Mouse (Mus musculus) stomach, postnatal 0 days (tissue): ENCODE results near the gene Kmt5a. TPM values are rescaled to one million over a fixed set of nuclear protein-coding genes. Genes with fewer than 3 reads are reported as not detected.

Experiments used
- ATAC-seq: fragments of 200-750 bp; cut with Nextera tagmentation; 2 replicates; pipeline ENCODE4 v1.8.0; 2017; ENCODE audit not compliant: low FRiP score, low TSS enrichment
- DNase-seq: peaks from one replicate; pipeline ENCODE4 v3.0.0-alpha.2; 2016; ENCODE audit warnings: low spot score
- H3K27ac ChIP-seq: fragments of 300-500 bp; sonication (generic); replicated peaks from 2 replicates; pipeline ENCODE4 v1.5.1; 2014; ENCODE audit warnings: mild to moderate bottlenecking, control low read depth
- H3K27me3 ChIP-seq: fragments of 300-500 bp; sonication (generic); 2 replicates; pipeline ENCODE4 v1.6.1; 2014; ENCODE audit warnings: low read length; ENCODE audit not compliant: control insufficient read depth, insufficient read depth
- H3K36me3 ChIP-seq: fragments of 300-500 bp; sonication (generic); 2 replicates; pipeline ENCODE4 v1.6.1; 2014; ENCODE audit warnings: low read length, mixed read lengths; ENCODE audit not compliant: control insufficient read depth, insufficient read depth
- H3K4me1 ChIP-seq: fragments of 300-500 bp; sonication (generic); replicated peaks from 2 replicates; pipeline ENCODE4 v1.6.1; 2014; ENCODE audit warnings: antibody characterized with exemption; ENCODE audit not compliant: control insufficient read depth, insufficient read depth
- H3K4me2 ChIP-seq: fragments of 300-500 bp; sonication (generic); replicated peaks from 2 replicates; pipeline ENCODE4 v1.6.1; 2014; ENCODE audit warnings: low read depth, mild to moderate bottlenecking, control low read depth, moderate library complexity
- H3K4me3 ChIP-seq: fragments of 300-500 bp; sonication (generic); 2 replicates; pipeline ENCODE4 v1.5.1; 2014; ENCODE audit warnings: low read depth, low read length, control low read depth
- H3K9ac ChIP-seq: fragments of 300-500 bp; sonication (generic); 2 replicates; pipeline ENCODE4 v1.6.1; 2014; ENCODE audit warnings: mild to moderate bottlenecking, low read length, control low read depth, mixed read lengths
- H3K9me3 ChIP-seq: fragments of 300-500 bp; sonication (generic); 2 replicates; pipeline ENCODE4 v1.6.1; 2016; ENCODE audit warnings: low read length; ENCODE audit not compliant: control insufficient read depth
- CTCF ChIP-seq: IDR thresholded peaks from 2 replicates; pipeline ENCODE4 v1.5.1; 2016; ENCODE audit warnings: antibody characterized with exemption, low read depth, mild to moderate bottlenecking, moderate library complexity
- EP300 ChIP-seq: optimal IDR thresholded peaks from 2 replicates; pipeline ENCODE3; 2016; ENCODE audit warnings: antibody characterized with exemption
- WGBS: fragments of 180-500 bp; shearing (Covaris S2); extraction: QIAGEN DNeasy Blood & Tissue Kit; methylation state at CpG from one replicate; pipeline ENCODE4 v1.1.7; 2014; 5-methylcytosine and 5-hydroxymethylcytosine counted together
- polyA plus RNA-seq: library from polyadenylated mRNA; unstranded; fragments of >200 nt; fragmentation: Nextera tagmentation; extraction: Ambion mirVana; gene quantifications from 2 replicates; pipeline ENCODE4 v1.2.1, GENCODE M21; 2015

The Kmt5a gene
- polyA plus RNA-seq, 1 experiment from 2014 or later, result 64.1 TPM

- Histone ChIP-seq H3K36me3 (peaks cover 12% of the 10 kb centered on the region; the same call in 1 of the 2 replicates), H3K4me1 (no peaks in the 10 kb centered on the region), H3K27me3 (no peaks in the 10 kb centered on the region), H3K9me3 (no peaks in the 10 kb centered on the region), H3K27ac (peak overlapping the region; percentile 81), H3K4me2 (peak overlapping the region; percentile 23), H3K9ac (peak overlapping the region; percentile 41), H3K4me3 (no peak overlapping the region)
- DNase-seq (no peak), ATAC-seq (no peak)
- 56% methylated on average over 7 of the region's 7 CpGs for WGBS
- TF ChIP-seq EP300 (no peak), CTCF (no peak)
Measured at GRCm38 (mm10) chr5:124450051-124450450, 10.3 kb downstream of the Kmt5a start.

DNA sequence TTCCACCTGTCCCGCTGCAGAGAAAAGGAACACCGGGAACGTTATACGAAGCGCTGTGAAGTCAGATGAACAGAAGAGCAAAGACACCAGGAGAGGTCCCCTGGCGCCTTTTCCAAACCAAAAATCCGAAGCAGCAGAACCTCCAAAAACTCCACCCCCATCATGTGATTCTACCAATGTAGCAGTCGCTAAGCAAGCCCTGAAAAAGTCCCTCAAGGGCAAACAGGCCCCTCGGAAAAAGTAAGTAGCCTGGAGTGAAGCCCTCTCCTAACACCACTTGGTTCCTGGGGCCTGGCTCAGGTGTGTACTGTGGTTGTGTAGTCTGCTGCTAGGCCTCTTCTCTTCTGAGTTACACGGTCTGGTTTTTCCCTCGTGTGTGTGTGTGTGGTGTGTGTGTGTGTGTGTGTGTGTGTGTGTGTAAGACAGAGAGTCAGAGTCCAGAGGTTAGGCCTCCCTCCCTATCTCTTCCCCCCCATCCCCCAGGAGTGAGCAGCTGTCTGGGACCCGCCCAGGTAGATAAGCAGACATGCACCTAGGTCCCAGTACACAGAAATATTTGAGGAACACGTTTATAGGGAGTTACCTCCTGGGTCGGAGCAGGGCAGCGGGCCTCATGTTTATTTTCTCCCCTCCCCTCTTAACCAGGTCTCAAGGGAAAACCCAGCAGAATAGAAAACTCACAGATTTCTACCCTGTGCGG lies 11.1 kb downstream of the Kmt5a start:
- peak overlapping the region; percentile 81 for H3K27ac ChIP-seq
- no peaks in the 10 kb centered on the region for H3K27me3 ChIP-seq
- TF ChIP-seq EP300 (no peak), CTCF (no peak)
- DNase-seq, result peak; percentile 77
- peak; percentile 63 for ATAC-seq
- peaks cover 12% of the 10 kb centered on the region; the same call in 1 of the 2 replicates for H3K36me3 ChIP-seq
- 62% methylated on average over 16 of the region's 16 CpGs for WGBS
- no peaks in the 10 kb centered on the region for H3K4me1 ChIP-seq
- H3K4me3 ChIP-seq, result no peak overlapping the region; the same call in 1 of the 2 replicates
- H3K4me2 ChIP-seq, result no peak overlapping the region
- peak overlapping the region; percentile 35; the same call in 1 of the 2 replicates for H3K9ac ChIP-seq
- H3K9me3 ChIP-seq, result no peaks in the 10 kb centered on the region

GRCm38 (mm10) chr5:124452494-124453228 lies 12.9 kb downstream of the Kmt5a start:
- 73% methylated on average over 15 of the region's 15 CpGs for WGBS
- no peak for DNase-seq
- ATAC-seq, result no peak
- no peaks in the 10 kb centered on the region for H3K9me3 ChIP-seq
- no peak overlapping the region for H3K4me3 ChIP-seq
- no peaks in the 10 kb centered on the region for H3K27me3 ChIP-seq
- H3K4me1 ChIP-seq, result no peaks in the 10 kb centered on the region
- peak overlapping the region; percentile 48; the same call in 1 of the 2 replicates for H3K9ac ChIP-seq
- no peak for TF ChIP-seq EP300
- no peak for TF ChIP-seq CTCF
- no peak overlapping the region; the same call in 1 of the 2 replicates for H3K4me2 ChIP-seq
- H3K36me3 ChIP-seq, result peaks cover 21% of the 10 kb centered on the region
- H3K27ac ChIP-seq, result peak overlapping the region; percentile 69

- Histone ChIP-seq H3K4me3 (no peak overlapping the region), H3K27me3 (no peaks in the 10 kb centered on the region), H3K27ac (peak overlapping the region; percentile 69), H3K36me3 (peaks cover 24% of the 10 kb centered on the region), H3K4me1 (no peaks in the 10 kb centered on the region), H3K9me3 (no peaks in the 10 kb centered on the region), H3K4me2 (no peak overlapping the region; the same call in 1 of the 2 replicates), H3K9ac (peak overlapping the region; percentile 48; the same call in 1 of the 2 replicates)
- WGBS, result 65% methylated on average over 13 of the region's 13 CpGs
- DNase-seq (peak; percentile 58), ATAC-seq (no peak)
- TF ChIP-seq CTCF (no peak), EP300 (no peak)
Measured at GRCm38 (mm10) chr5:124453339-124454081, 13.8 kb downstream of the Kmt5a start.

DNA sequence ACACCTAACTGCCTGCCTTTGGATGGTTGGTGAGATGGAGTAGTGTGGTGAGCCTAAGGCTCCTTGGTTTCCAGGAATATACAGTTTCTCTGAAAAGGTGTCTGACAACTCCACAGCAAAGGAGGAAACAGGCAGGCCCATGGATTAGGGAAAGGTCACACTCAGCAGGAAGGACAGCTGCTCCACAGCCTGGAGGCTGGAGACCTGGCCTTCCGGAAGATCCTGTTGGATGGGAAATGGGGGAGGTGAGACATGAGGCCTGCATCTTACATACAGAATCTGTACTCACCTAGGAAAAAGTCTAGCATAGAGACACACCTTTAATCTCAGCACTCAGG lies 14.3 kb downstream of the Kmt5a start:
- Histone ChIP-seq H3K9me3 (no peaks in the 10 kb centered on the region), H3K27me3 (no peaks in the 10 kb centered on the region), H3K4me1 (no peaks in the 10 kb centered on the region), H3K36me3 (peaks cover 28% of the 10 kb centered on the region), H3K4me2 (no peak overlapping the region), H3K27ac (peak overlapping the region; percentile 69), H3K9ac (no peak overlapping the region), H3K4me3 (no peak overlapping the region)
- ATAC-seq (no peak), DNase-seq (no peak)
- no peak for TF ChIP-seq EP300
- no peak for TF ChIP-seq CTCF
- 61% methylated on average over 1 of the region's 1 CpGs for WGBS
